Mouse (Mus musculus): Measurements from ENCODE around the gene Nckap5l.

- TF ChIP-seq CTCF (IDR thresholded peaks at IDR 0.05; ENCODE audit: low read depth) (no peak), EP300 (IDR thresholded peaks at IDR 0.05; ENCODE audit: low read depth) (no peak)
Measured at GRCm38 (mm10) chr15:99440816-99441457, 16.6 kb downstream of the Nckap5l start.
